Mouse (Mus musculus): Measurements from ENCODE around the gene Pdgfra. TPM values are rescaled to one million over a fixed set of nuclear protein-coding genes. Genes with fewer than 3 reads are reported as not detected.

The Pdgfra gene
- polyA plus RNA-seq, 1 experiment from 2014 or later, result 20.4 TPM

DNA sequence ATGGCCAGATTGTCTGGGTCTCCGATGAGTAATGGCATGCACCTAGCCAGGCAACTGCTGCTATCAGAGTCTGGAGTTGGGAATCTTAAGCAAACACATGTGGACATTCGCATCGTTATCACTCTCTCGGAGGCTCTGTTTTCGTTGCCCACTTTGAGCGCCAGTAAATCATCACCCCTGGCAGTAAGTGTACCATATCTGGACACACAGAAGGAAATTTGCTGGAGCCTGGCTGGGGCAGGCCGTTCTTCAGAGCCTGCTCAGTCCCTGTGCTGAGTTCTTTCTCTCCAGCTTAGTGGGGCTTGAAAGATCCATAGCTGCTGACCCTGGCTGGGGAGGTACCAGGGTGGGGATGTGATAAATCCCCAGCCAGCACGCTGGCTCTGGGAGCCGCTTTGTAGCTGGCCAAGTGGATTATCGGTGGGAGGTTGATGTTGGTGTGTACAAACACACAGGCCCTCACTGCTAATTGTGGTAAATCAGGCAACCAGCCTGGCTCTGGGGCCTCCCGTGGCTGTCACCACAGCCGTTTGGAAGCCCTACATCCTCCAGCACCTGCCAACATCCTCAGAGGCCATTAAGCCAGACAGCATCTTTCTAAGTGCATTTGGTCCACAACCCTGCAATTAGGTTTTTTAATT is 8.6 kb downstream of the Pdgfra start:
- 81% methylated on average over 12 of the region's 12 CpGs for WGBS
- H3K4me3 ChIP-seq, result no peak overlapping the region
- no peak for DNase-seq (ENCODE audit: low spot score)
- H3K27ac ChIP-seq, result no peak overlapping the region
- 0 out of 2 replicates have a peak, but pooled peaks cover 4% of the 10 kb centered on the region for H3K36me3 ChIP-seq
- H3K27me3 ChIP-seq (ENCODE audit: insufficient read depth, poor library complexity, severe bottlenecking), result peaks cover 8% of the 10 kb centered on the region
- no peaks in the 10 kb centered on the region for H3K9me3 ChIP-seq
- H3K4me1 ChIP-seq (replicated peaks), result peaks cover 12% of the 10 kb centered on the region

DNA sequence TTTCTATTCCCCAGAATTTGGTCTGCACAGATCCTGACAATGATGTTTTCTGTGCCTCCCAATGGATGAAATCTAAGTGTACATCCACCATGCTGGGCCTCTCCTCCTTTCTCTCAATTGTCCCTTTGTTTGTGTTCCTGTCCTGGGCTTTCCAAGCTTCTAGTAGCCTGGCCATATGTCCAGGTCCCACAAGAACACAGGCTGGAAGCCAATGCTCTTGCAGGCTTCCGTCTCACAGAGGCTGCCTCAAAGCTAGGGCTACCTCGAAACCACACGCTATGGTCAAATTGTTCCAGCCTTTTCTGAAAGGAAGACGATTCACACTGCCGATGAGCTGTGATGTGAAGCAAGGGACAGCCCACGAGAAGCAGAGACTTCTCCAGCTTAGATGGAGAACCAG is 9.5 kb downstream of the Pdgfra start:
- DNase-seq (ENCODE audit: low spot score), result no peak
- Histone ChIP-seq H3K27me3 (ENCODE audit: insufficient read depth, poor library complexity, severe bottlenecking) (peaks cover 3% of the 10 kb centered on the region), H3K4me3 (no peak overlapping the region), H3K4me1 (replicated peaks) (peaks cover 3% of the 10 kb centered on the region; the same call in 1 of the 2 replicates), H3K27ac (no peak overlapping the region), H3K36me3 (0 out of 2 replicates have a peak, but pooled peaks cover 7% of the 10 kb centered on the region), H3K9me3 (no peaks in the 10 kb centered on the region)
- 82% methylated on average over 6 of the region's 6 CpGs for WGBS

DNA sequence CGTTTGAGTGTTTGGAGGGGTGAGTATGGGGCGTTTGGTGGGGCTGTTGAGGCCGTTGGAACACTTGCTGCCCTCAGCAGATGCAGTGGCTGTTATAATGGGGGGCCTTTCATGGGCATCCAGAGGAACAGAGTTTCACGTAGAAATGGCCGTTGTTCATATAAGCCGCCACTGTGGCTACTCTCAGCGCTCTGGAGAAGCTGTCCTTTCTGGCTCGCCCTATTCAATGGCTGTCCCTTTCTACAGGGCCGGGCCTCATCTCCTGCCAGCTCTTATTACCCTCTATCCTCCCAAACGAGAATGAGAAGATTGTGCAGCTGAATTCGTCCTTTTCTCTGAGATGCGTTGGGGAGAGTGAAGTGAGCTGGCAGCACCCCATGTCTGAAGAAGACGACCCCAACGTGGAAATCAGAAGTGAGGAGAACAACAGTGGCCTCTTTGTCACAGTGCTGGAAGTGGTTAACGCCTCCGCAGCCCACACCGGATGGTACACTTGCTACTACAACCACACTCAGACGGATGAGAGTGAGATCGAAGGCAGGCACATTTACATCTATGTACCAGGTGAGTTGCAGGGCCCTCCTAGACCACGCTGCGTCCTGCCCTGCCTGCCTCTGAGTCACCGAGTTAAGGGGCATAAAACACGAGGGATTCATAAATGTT is 11.3 kb downstream of the Pdgfra start:
- no peaks in the 10 kb centered on the region for H3K9me3 ChIP-seq
- H3K27ac ChIP-seq, result no peak overlapping the region
- H3K36me3 ChIP-seq, result peaks cover 11% of the 10 kb centered on the region; the same call in 1 of the 2 replicates
- H3K4me1 ChIP-seq (replicated peaks), result no peaks in the 10 kb centered on the region
- WGBS, result 88% methylated on average over 23 of the region's 23 CpGs
- H3K27me3 ChIP-seq (ENCODE audit: insufficient read depth, poor library complexity, severe bottlenecking), result no peaks in the 10 kb centered on the region; the same call in 1 of the 2 replicates
- H3K4me3 ChIP-seq, result no peak overlapping the region
- no peak for DNase-seq (ENCODE audit: low spot score)

DNA sequence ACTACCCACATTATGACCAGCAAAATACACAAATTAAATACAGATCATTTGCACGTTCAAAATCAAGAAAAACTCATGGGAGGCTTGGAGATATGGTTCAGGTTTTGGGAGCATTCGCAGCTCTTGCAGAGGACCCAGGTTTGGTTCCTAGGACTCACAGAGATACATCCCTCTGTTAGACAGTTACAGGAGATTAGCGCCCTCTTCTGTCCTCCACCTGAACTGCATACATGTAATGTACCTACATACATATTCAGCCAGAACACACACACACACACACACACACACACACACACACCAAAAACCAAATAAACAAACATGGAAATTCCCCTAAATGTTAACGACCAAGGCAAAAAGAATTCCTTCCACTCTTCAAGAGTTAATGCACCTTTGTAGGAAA is 12.6 kb downstream of the Pdgfra start:
- 83% methylated on average over 4 of the region's 4 CpGs for WGBS
- H3K4me3 ChIP-seq, result no peak overlapping the region
- DNase-seq (ENCODE audit: low spot score), result no peak
- no peak overlapping the region for H3K27ac ChIP-seq
- no peaks in the 10 kb centered on the region for H3K27me3 ChIP-seq (ENCODE audit: insufficient read depth, poor library complexity, severe bottlenecking)
- H3K9me3 ChIP-seq, result no peaks in the 10 kb centered on the region
- peaks cover 11% of the 10 kb centered on the region; the same call in 1 of the 2 replicates for H3K36me3 ChIP-seq
- no peaks in the 10 kb centered on the region for H3K4me1 ChIP-seq (replicated peaks)

DNA sequence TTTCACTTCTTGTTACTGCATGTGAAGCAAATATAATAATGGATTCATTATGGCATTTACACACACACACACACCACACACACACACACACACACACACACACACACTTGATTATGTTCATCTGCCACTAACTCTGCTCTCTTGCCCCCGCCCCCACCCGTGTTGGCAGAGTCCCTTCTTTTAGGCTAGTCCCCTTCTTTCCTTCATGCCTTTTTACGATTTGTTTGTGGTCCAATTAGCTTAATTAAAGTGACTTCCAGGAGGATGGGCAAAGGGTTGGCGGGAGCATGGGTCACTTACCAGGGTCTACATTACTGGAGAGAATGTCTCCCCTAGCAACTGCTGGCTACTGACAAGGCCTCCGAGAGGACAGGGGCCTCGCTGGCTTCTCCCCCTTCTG is 17.7 kb downstream of the Pdgfra start:
- Histone ChIP-seq H3K36me3 (peaks cover 30% of the 10 kb centered on the region), H3K9me3 (no peaks in the 10 kb centered on the region), H3K27ac (no peak overlapping the region), H3K4me1 (replicated peaks) (no peaks in the 10 kb centered on the region; the same call in 1 of the 2 replicates), H3K27me3 (ENCODE audit: insufficient read depth, poor library complexity, severe bottlenecking) (no peaks in the 10 kb centered on the region), H3K4me3 (no peak overlapping the region)
- 65% methylated on average over 6 of the region's 6 CpGs for WGBS
- no peak for DNase-seq (ENCODE audit: low spot score)

DNA sequence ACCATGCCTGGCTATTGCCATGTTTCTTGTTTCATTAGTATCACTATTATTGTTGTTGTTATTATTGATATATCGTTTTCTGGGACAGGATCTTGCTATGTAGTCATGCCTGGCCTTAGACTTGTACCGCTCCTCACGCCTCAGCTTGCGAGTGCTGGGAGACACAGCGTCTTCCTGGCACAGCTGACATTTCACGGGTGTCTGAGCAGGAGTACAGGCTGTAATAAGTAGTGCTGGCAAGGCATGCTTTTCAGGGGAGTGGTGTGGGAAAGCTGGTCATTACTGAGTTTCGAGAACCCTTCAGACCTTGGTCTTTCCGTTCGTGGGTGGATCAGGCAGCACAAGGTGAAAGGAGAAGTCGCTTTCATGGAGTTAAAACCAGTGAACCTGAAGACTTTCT is 19.8 kb downstream of the Pdgfra start:
- no peak for DNase-seq (ENCODE audit: low spot score)
- Histone ChIP-seq H3K9me3 (no peaks in the 10 kb centered on the region), H3K4me3 (no peak overlapping the region), H3K27me3 (ENCODE audit: insufficient read depth, poor library complexity, severe bottlenecking) (no peaks in the 10 kb centered on the region), H3K27ac (no peak overlapping the region), H3K36me3 (peaks cover 38% of the 10 kb centered on the region), H3K4me1 (replicated peaks) (no peaks in the 10 kb centered on the region; the same call in 1 of the 2 replicates)
- 88% methylated on average over 10 of the region's 10 CpGs for WGBS

DNA sequence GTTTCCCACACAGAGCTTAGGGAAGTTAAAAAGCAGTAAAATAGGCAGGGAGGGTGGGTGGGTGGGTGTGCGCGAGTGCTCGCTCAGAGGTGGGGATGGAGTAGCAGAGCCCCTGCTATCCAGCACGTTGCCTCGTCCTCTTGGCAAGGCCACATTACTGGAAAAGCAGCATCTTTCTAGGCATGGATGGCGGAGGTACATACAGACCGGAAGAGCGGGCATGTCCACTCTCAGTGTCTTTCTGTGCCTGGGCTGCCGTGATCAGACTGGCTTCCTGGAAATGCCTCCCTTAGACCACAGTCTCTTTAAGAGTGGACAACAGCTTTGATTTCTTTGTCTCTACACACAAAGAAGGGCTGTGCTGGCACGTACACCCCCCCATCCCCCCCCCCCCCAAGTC is 27.2 kb downstream of the Pdgfra start:
- no peaks in the 10 kb centered on the region for H3K27me3 ChIP-seq (ENCODE audit: insufficient read depth, poor library complexity, severe bottlenecking)
- DNase-seq (ENCODE audit: low spot score), result no peak
- peaks cover 7% of the 10 kb centered on the region; the same call in 1 of the 2 replicates for H3K4me1 ChIP-seq (replicated peaks)
- H3K4me3 ChIP-seq, result no peak overlapping the region
- H3K36me3 ChIP-seq, result peaks cover 40% of the 10 kb centered on the region
- no peak overlapping the region; the same call in 1 of the 2 replicates for H3K27ac ChIP-seq
- 80% methylated on average over 10 of the region's 10 CpGs for WGBS
- no peaks in the 10 kb centered on the region for H3K9me3 ChIP-seq

DNA sequence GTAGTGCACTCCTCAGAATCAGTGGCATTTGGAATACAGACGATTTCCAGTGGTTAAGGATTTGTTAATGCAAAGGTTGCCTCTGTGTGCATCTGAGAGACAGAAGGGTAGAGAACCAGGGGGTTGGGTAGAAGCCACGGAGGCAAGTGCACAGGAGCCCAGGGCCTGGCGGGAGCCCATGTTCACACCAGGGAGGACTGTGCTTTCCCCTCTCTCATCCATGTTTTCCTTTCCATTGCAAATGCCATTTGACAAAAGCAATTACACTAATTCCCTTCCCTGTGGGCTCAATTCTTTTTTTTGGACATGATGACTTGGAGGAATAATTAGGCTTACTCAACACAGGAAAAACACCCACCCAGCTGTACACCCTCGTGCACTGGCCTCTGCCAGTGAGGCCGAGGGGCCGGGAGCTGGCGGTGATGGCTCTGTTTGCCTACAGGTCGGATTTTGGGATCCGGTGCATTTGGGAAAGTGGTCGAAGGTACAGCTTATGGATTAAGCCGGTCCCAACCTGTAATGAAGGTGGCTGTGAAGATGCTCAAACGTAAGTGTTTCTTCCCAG is 27.7 kb downstream of the Pdgfra start:
- H3K27ac ChIP-seq, result no peak overlapping the region; the same call in 1 of the 2 replicates
- H3K4me1 ChIP-seq (replicated peaks), result peaks cover 7% of the 10 kb centered on the region; the same call in 1 of the 2 replicates
- peaks cover 36% of the 10 kb centered on the region for H3K36me3 ChIP-seq
- DNase-seq (ENCODE audit: low spot score), result no peak
- H3K27me3 ChIP-seq (ENCODE audit: insufficient read depth, poor library complexity, severe bottlenecking), result no peaks in the 10 kb centered on the region
- H3K4me3 ChIP-seq, result no peak overlapping the region
- no peaks in the 10 kb centered on the region for H3K9me3 ChIP-seq
- WGBS, result 88% methylated on average over 12 of the region's 12 CpGs

DNA sequence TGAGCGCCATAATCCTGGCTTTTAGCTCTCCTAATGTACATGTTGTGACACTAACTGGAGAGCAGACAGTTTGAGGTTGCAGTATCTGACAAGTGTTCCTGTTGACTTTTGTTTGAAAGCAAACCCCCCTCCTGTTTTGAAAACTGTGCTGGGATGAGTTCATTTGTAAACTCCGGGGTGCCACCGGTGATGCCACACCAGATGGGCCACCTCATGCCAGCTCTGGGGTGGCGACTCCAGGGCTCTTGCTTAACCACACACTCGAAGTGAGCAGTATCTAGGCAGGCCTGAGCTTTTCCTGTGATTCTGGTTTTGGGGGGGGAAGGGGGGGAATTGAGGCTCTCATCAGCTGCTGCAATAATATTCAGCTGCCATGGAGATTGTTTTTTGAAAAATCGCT is 31.6 kb downstream of the Pdgfra start:
- H3K4me1 ChIP-seq (replicated peaks), result peaks cover 7% of the 10 kb centered on the region; the same call in 1 of the 2 replicates
- no peaks in the 10 kb centered on the region for H3K27me3 ChIP-seq (ENCODE audit: insufficient read depth, poor library complexity, severe bottlenecking)
- H3K27ac ChIP-seq, result no peak overlapping the region
- DNase-seq (ENCODE audit: low spot score), result no peak
- H3K4me3 ChIP-seq, result no peak overlapping the region
- H3K36me3 ChIP-seq, result peaks cover 25% of the 10 kb centered on the region
- WGBS, result 91% methylated on average over 6 of the region's 6 CpGs
- no peaks in the 10 kb centered on the region for H3K9me3 ChIP-seq

DNA sequence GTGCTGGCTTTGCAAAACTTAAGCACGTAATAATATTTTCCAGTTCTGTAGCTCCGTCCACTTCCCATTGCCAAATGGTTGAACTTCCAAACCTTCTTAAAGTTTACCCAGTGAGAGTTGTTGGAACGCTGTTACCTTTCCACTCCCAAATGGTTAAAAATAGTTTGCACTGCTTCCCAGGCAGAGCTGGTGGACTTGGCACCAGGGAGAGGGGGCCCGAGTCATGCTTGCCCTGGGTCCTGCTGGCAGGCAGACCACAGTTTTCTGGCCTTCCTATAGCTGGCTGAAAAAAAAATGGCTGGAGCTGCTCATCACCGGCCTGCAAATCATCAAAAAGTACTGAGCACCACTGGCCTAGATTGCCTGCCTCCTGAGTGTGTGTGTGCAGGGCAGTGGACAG is 32.0 kb downstream of the Pdgfra start:
- Histone ChIP-seq H3K27ac (0 out of 2 replicates have a peak overlapping the region, but pooled peaks have one; percentile 16), H3K9me3 (no peaks in the 10 kb centered on the region), H3K4me1 (replicated peaks) (peaks cover 9% of the 10 kb centered on the region), H3K36me3 (peaks cover 27% of the 10 kb centered on the region), H3K27me3 (ENCODE audit: insufficient read depth, poor library complexity, severe bottlenecking) (no peaks in the 10 kb centered on the region), H3K4me3 (no peak overlapping the region)
- WGBS, result 93% methylated on average over 5 of the region's 5 CpGs
- DNase-seq (ENCODE audit: low spot score), result no peak

DNA sequence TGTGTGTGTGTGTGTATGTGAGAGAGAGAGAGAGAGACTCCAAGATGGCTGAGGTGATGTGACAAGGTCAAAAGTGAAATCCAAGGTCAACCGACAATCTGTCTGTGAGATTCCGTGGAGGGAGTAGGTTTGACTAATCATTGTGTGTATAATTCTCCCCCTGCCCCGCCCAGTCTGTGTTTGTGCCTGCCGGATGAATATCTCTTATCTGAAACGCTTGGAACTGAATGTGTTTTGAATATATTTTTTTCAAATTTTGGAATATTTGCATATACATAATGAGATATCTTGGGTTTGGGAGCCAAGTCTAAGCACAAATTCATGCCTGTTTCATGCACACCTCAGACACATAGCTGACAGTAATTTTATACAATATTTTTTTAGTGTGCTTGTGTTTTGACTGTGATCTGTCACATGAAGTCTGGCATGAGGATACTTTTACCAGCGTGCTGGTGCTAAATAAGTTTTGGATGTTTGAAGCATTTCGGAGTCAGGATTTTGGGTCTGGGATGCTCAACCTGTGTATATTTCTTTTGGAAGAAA is 32.7 kb downstream of the Pdgfra start:
- Histone ChIP-seq H3K4me3 (no peak overlapping the region), H3K27ac (no peak overlapping the region), H3K27me3 (ENCODE audit: insufficient read depth, poor library complexity, severe bottlenecking) (no peaks in the 10 kb centered on the region), H3K36me3 (peaks cover 34% of the 10 kb centered on the region), H3K9me3 (no peaks in the 10 kb centered on the region), H3K4me1 (replicated peaks) (peaks cover 9% of the 10 kb centered on the region)
- WGBS, result 87% methylated on average over 7 of the region's 7 CpGs
- DNase-seq (ENCODE audit: low spot score), result no peak

DNA sequence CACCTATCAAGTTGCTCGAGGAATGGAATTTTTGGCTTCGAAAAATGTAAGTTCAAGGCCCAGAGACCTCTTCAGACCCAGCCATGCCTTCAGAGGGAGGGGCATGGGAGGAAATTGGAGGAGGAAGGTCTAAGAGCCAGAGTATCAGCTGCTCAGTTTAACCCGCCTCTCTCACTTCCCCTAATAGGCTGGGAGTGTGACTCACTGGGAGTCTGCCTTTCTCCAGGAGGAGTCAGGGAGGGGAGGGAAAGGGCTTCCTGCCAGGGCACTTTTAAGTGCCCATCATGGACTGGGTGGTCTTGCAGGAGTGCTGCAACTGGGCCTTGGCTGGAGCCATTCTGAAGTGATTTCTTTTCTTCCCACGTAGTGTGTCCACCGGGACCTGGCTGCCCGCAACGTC is 33.5 kb downstream of the Pdgfra start:
- Histone ChIP-seq H3K27me3 (ENCODE audit: insufficient read depth, poor library complexity, severe bottlenecking) (no peaks in the 10 kb centered on the region), H3K36me3 (peaks cover 35% of the 10 kb centered on the region), H3K27ac (no peak overlapping the region), H3K4me3 (no peak overlapping the region), H3K9me3 (no peaks in the 10 kb centered on the region), H3K4me1 (replicated peaks) (peaks cover 11% of the 10 kb centered on the region)
- 83% methylated on average over 7 of the region's 7 CpGs for WGBS
- DNase-seq (ENCODE audit: low spot score), result no peak

Measured in hindbrain, embryonic 10.5 days (tissue).